In the genomic region with DNA sequence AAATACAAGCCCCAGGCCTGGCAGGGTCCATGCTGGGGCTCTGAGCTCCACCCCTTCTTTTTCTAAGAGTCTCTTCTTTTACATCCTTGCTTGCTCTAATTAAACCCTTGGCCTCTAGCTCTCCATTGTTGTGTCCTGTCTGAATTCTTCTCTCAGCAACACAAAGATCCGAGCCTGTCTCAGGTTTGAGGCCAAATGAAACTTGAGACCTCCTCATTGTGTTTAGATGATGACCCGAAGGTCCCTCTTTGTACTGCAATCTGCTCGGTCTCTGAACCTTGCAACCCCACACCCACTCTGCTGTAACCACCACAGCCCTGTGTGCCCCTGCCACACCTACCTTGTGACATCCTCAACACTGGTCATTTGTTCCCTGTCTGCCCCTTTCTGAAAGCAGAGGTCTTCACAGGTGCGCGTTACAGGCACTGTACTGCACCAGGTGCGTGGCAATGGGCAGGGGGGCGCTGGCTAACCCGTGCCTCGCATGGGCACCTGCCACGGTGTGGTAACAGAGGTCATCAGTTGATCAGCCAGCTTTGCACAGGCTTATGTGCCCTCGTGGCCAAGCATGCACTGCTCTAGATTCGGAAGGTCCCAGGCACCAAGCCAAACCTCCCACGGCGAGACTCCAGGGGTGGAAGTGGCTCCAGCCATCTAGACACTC, we compare ENCODE assay signal across 22 mouse cellular contexts.
A peak's percentile ranks its signal among the peaks of the same experiment; 100 is the strongest.
DNase-seq lines count a peak whose midpoint lies in the region; ATAC-seq and TF ChIP-seq lines count a peak whose summit lies in the region.
"Had no signal": no experiment of that assay in that cellular context is flagged by ENCODE, and none has a peak within 500 bp of the region (broad histone marks: within the 10 kb centered on the region; RNA-seq: fewer than 3 reads in every experiment).

No protein-coding gene starts in this region.

- H3K9ac ChIP-seq in forebrain, embryonic 12.5 days = no peak overlapping the region
- no peak overlapping the region for H3K9ac ChIP-seq in midbrain, postnatal 0 days (replicated peaks; ENCODE audit: low read length, poor library complexity, severe bottlenecking)
- no peak overlapping the region for H3K9ac ChIP-seq in midbrain, embryonic 15.5 days
- H3K9ac ChIP-seq: forebrain, postnatal 0 days; kidney, embryonic 15.5 days; limb, embryonic 13.5 days; liver, embryonic 13.5 days; lung, embryonic 15.5 days had no signal

- no peak for ATAC-seq in forebrain, embryonic 12.5 days (ENCODE audit: low FRiP score)
- ATAC-seq in midbrain, postnatal 0 days (ENCODE audit: low FRiP score) = no peak
- ATAC-seq in midbrain, embryonic 15.5 days (replicated peaks) = 0 out of 2 replicates have a peak, but pooled peaks have one; percentile 20
- ATAC-seq: CD4-positive, CD25-positive, alpha-beta regulatory T cell, adult 4 months; forebrain, postnatal 0 days; intestine, embryonic 16.5 days had no signal

- no peak overlapping the region for H3K4me3 ChIP-seq in forebrain, embryonic 10.5 days
- no peak overlapping the region for H3K4me3 ChIP-seq in forebrain, embryonic 12.5 days (replicated peaks)
- no peak overlapping the region for H3K4me3 ChIP-seq in midbrain, embryonic 10.5 days
- no peak overlapping the region for H3K4me3 ChIP-seq in midbrain, postnatal 0 days (ENCODE audit: low read depth, low read length)
- H3K4me3 ChIP-seq in midbrain, embryonic 15.5 days = no peak overlapping the region
- H3K4me3 ChIP-seq: erythroblast, embryonic 14.5 days; kidney, embryonic 15.5 days; limb, embryonic 13.5 days; liver, embryonic 13.5 days; lung, embryonic 15.5 days had no signal

- H3K27ac ChIP-seq in forebrain, embryonic 10.5 days = peak overlapping the region; percentile 66
- no peak overlapping the region for H3K27ac ChIP-seq in forebrain, embryonic 12.5 days
- H3K27ac ChIP-seq in midbrain, embryonic 10.5 days (replicated peaks) = peak overlapping the region; percentile 76
- H3K27ac ChIP-seq in midbrain, postnatal 0 days (ENCODE audit: low read depth, low read length) = no peak overlapping the region
- H3K27ac ChIP-seq in midbrain, embryonic 15.5 days = no peak overlapping the region
- H3K27ac ChIP-seq: kidney, embryonic 15.5 days; limb, embryonic 13.5 days; liver, embryonic 13.5 days; lung, embryonic 15.5 days had no signal

- no peaks in the 10 kb centered on the region for H3K9me3 ChIP-seq in forebrain, embryonic 10.5 days
- H3K9me3 ChIP-seq in forebrain, embryonic 12.5 days = no peaks in the 10 kb centered on the region
- H3K9me3 ChIP-seq in midbrain, embryonic 10.5 days (replicated peaks) = no peaks in the 10 kb centered on the region
- H3K9me3 ChIP-seq in midbrain, postnatal 0 days (ENCODE audit: low read length) = no peaks in the 10 kb centered on the region
- no peaks in the 10 kb centered on the region for H3K9me3 ChIP-seq in midbrain, embryonic 15.5 days
- H3K9me3 ChIP-seq: kidney, embryonic 15.5 days; limb, embryonic 13.5 days; liver, embryonic 13.5 days; lung, embryonic 15.5 days had no signal

- H3K4me1 ChIP-seq in forebrain, embryonic 10.5 days = peaks cover 30% of the 10 kb centered on the region
- H3K4me1 ChIP-seq in forebrain, embryonic 12.5 days = peaks cover 26% of the 10 kb centered on the region
- peaks cover 36% of the 10 kb centered on the region for H3K4me1 ChIP-seq in midbrain, embryonic 10.5 days
- 0 out of 2 replicates have a peak, but pooled peaks cover 4% of the 10 kb centered on the region for H3K4me1 ChIP-seq in midbrain, postnatal 0 days (ENCODE audit: insufficient read depth, low read length)
- H3K4me1 ChIP-seq in midbrain, embryonic 15.5 days = peaks cover 3% of the 10 kb centered on the region; the same call in 1 of the 2 replicates
- H3K4me1 ChIP-seq: kidney, embryonic 15.5 days; limb, embryonic 13.5 days; liver, embryonic 13.5 days; lung, embryonic 15.5 days had no signal

- H3K36me3 ChIP-seq in forebrain, embryonic 10.5 days (replicated peaks) = no peaks in the 10 kb centered on the region
- H3K36me3 ChIP-seq in forebrain, embryonic 12.5 days (replicated peaks) = no peaks in the 10 kb centered on the region
- H3K36me3 ChIP-seq in midbrain, embryonic 10.5 days = no peaks in the 10 kb centered on the region
- no peaks in the 10 kb centered on the region for H3K36me3 ChIP-seq in midbrain, postnatal 0 days (ENCODE audit: insufficient read depth, low read length)
- no peaks in the 10 kb centered on the region for H3K36me3 ChIP-seq in midbrain, embryonic 15.5 days (replicated peaks)
- H3K36me3 ChIP-seq: kidney, embryonic 15.5 days; limb, embryonic 13.5 days; liver, embryonic 13.5 days; lung, embryonic 15.5 days had no signal

- TF ChIP-seq CTCF in midbrain, postnatal 0 days (IDR thresholded peaks at IDR 0.05) = no peak

- DNase-seq in forebrain, embryonic 10.5 days (ENCODE audit: extremely low spot score, low spot score) = no peak
- no peak for DNase-seq in midbrain, embryonic 10.5 days (ENCODE audit: low spot score)
- no peak for DNase-seq in midbrain, postnatal 0 days (ENCODE audit: low spot score)
- DNase-seq in embryo, embryonic 9.5 days (ENCODE audit: extremely low spot score) = peak; percentile 33
- no peak for DNase-seq in kidney, postnatal 25 days
- DNase-seq in layer of hippocampus, postnatal 36 days = no peak
- DNase-seq: adrenal gland, adult 2 months; cerebellum, adult 9-11 months; forebrain, postnatal 0 days; heart, adult 11 months; heart, postnatal 36 days; liver, embryonic 13.5 days; lung, postnatal 4 days; thymus, postnatal 14 days had no signal

- no peak overlapping the region; the same call in 1 of the 2 replicates for H3K4me2 ChIP-seq in forebrain, embryonic 12.5 days
- H3K4me2 ChIP-seq in midbrain, postnatal 0 days (ENCODE audit: low read depth, low read length, poor library complexity, severe bottlenecking) = no peak overlapping the region
- no peak overlapping the region for H3K4me2 ChIP-seq in midbrain, embryonic 15.5 days
- H3K4me2 ChIP-seq: kidney, embryonic 15.5 days; limb, embryonic 13.5 days; liver, embryonic 13.5 days; lung, embryonic 15.5 days had no signal

- 63% methylated on average over 14 of the region's 14 CpGs for WGBS in forebrain, embryonic 10.5 days
- 58% methylated on average over 14 of the region's 14 CpGs for WGBS in forebrain, embryonic 12.5 days
- WGBS in midbrain, embryonic 10.5 days = 63% methylated on average over 14 of the region's 14 CpGs
- WGBS in midbrain, postnatal 0 days = 61% methylated on average over 14 of the region's 14 CpGs
- WGBS in midbrain, embryonic 15.5 days = 59% methylated on average over 14 of the region's 14 CpGs

- peaks cover 30% of the 10 kb centered on the region for H3K27me3 ChIP-seq in forebrain, embryonic 10.5 days (ENCODE audit: poor library complexity, severe bottlenecking)
- H3K27me3 ChIP-seq in forebrain, embryonic 12.5 days = peaks cover 16% of the 10 kb centered on the region
- peaks cover 23% of the 10 kb centered on the region for H3K27me3 ChIP-seq in midbrain, embryonic 10.5 days (ENCODE audit: low read depth, poor library complexity, severe bottlenecking)
- no peaks in the 10 kb centered on the region for H3K27me3 ChIP-seq in midbrain, postnatal 0 days (ENCODE audit: insufficient read depth, low read length)
- H3K27me3 ChIP-seq in midbrain, embryonic 15.5 days (replicated peaks) = no peaks in the 10 kb centered on the region
- H3K27me3 ChIP-seq: liver, embryonic 13.5 days; lung, embryonic 15.5 days had no signal

Comparison
In these comparisons a context has a peak if more than half of its experiments do, and no peak if none do; other contexts are left out.
1. H3K27ac ChIP-seq: peak in forebrain, embryonic 10.5 days (single experiment) and midbrain, embryonic 10.5 days (single experiment); none in forebrain, embryonic 12.5 days (single experiment), midbrain, postnatal 0 days (single experiment) and midbrain, embryonic 15.5 days (single experiment).